Mouse (Mus musculus): ENCODE data around the gene Wdfy3. TPM values are rescaled to one million over a fixed set of nuclear protein-coding genes. Genes with fewer than 3 reads are reported as not detected.

Gene Wdfy3
- total RNA-seq, 2 experiments from 2014 or later = 8.4 to 19.4 TPM

- peak; percentile 32; the same call in 1 of the 2 replicates for ATAC-seq (replicated peaks; ENCODE audit: low FRiP score, low TSS enrichment, poor library complexity, severe bottlenecking)
Observed at GRCm38 (mm10) chr5:102061816-102062215, 7.9 kb downstream of the Wdfy3 start.

GRCm38 (mm10) chr5:102055946-102056345, 13.8 kb downstream of the Wdfy3 start:
- ATAC-seq (replicated peaks; ENCODE audit: low FRiP score, low TSS enrichment, poor library complexity, severe bottlenecking) = no peak

- ATAC-seq (replicated peaks; ENCODE audit: low FRiP score, low TSS enrichment, poor library complexity, severe bottlenecking) = no peak
Observed at GRCm38 (mm10) chr5:102055130-102055641, 14.5 kb downstream of the Wdfy3 start.

GRCm38 (mm10) chr5:102054511-102055093, 15.1 kb downstream of the Wdfy3 start:
- no peak for ATAC-seq (replicated peaks; ENCODE audit: low FRiP score, low TSS enrichment, poor library complexity, severe bottlenecking)

- ATAC-seq (replicated peaks; ENCODE audit: low FRiP score, low TSS enrichment, poor library complexity, severe bottlenecking) = no peak
Observed at GRCm38 (mm10) chr5:102052906-102053305, 16.8 kb downstream of the Wdfy3 start.

GRCm38 (mm10) chr5:102052465-102052864, 17.3 kb downstream of the Wdfy3 start:
- ATAC-seq (replicated peaks; ENCODE audit: low FRiP score, low TSS enrichment, poor library complexity, severe bottlenecking) = no peak

GRCm38 (mm10) chr5:102050677-102051076, 19.0 kb downstream of the Wdfy3 start:
- ATAC-seq (replicated peaks; ENCODE audit: low FRiP score, low TSS enrichment, poor library complexity, severe bottlenecking) = peak; percentile 43

- no peak for ATAC-seq (replicated peaks; ENCODE audit: low FRiP score, low TSS enrichment, poor library complexity, severe bottlenecking)
Observed at GRCm38 (mm10) chr5:102048416-102048815, 21.3 kb downstream of the Wdfy3 start.

GRCm38 (mm10) chr5:102046617-102047116, 23.1 kb downstream of the Wdfy3 start:
- ATAC-seq (replicated peaks; ENCODE audit: low FRiP score, low TSS enrichment, poor library complexity, severe bottlenecking) = no peak

- peak; percentile 60 for ATAC-seq (replicated peaks; ENCODE audit: low FRiP score, low TSS enrichment, poor library complexity, severe bottlenecking)
Observed at GRCm38 (mm10) chr5:102045636-102046616, 23.8 kb downstream of the Wdfy3 start.

GRCm38 (mm10) chr5:102045177-102045576, 24.5 kb downstream of the Wdfy3 start:
- ATAC-seq (replicated peaks; ENCODE audit: low FRiP score, low TSS enrichment, poor library complexity, severe bottlenecking) = peak; percentile 96

- no peak for ATAC-seq (replicated peaks; ENCODE audit: low FRiP score, low TSS enrichment, poor library complexity, severe bottlenecking)
Observed at GRCm38 (mm10) chr5:102033281-102033680, 36.4 kb downstream of the Wdfy3 start.

GRCm38 (mm10) chr5:102032594-102033240, 37.0 kb downstream of the Wdfy3 start:
- ATAC-seq (replicated peaks; ENCODE audit: low FRiP score, low TSS enrichment, poor library complexity, severe bottlenecking) = no peak

GRCm38 (mm10) chr5:102032191-102032590, 37.5 kb downstream of the Wdfy3 start:
- ATAC-seq (replicated peaks; ENCODE audit: low FRiP score, low TSS enrichment, poor library complexity, severe bottlenecking) = no peak

GRCm38 (mm10) chr5:102023376-102023775, 46.3 kb downstream of the Wdfy3 start:
- ATAC-seq (replicated peaks; ENCODE audit: low FRiP score, low TSS enrichment, poor library complexity, severe bottlenecking) = no peak

GRCm38 (mm10) chr5:102022018-102022898, 47.5 kb downstream of the Wdfy3 start:
- ATAC-seq (replicated peaks; ENCODE audit: low FRiP score, low TSS enrichment, poor library complexity, severe bottlenecking) = no peak

- no peak for ATAC-seq (replicated peaks; ENCODE audit: low FRiP score, low TSS enrichment, poor library complexity, severe bottlenecking)
Observed at GRCm38 (mm10) chr5:102014235-102014634, 55.5 kb downstream of the Wdfy3 start.

GRCm38 (mm10) chr5:102013781-102014180, 55.9 kb downstream of the Wdfy3 start:
- no peak for ATAC-seq (replicated peaks; ENCODE audit: low FRiP score, low TSS enrichment, poor library complexity, severe bottlenecking)

- no peak for ATAC-seq (replicated peaks; ENCODE audit: low FRiP score, low TSS enrichment, poor library complexity, severe bottlenecking)
Observed at GRCm38 (mm10) chr5:102010961-102011360, 58.8 kb downstream of the Wdfy3 start.

Data from megakaryocyte-erythroid progenitor cell, adult 5-6 weeks (primary cell).